Mouse (Mus musculus) lung, postnatal 0 days (tissue): ENCODE data around the gene Fcor. TPM values are rescaled to one million over a fixed set of nuclear protein-coding genes. Genes with fewer than 3 reads are reported as not detected.

ENCODE experiments used
- ATAC-seq: fragments of 200-750 bp; cut with Nextera tagmentation; 2 replicates; pipeline ENCODE4 v1.8.0; 2017; ENCODE audit warnings: moderate library complexity
- DNase-seq: peaks from one replicate; pipeline ENCODE4 v3.0.0-alpha.2; 2016; ENCODE audit warnings: low spot score
- H3K27ac ChIP-seq: fragments of 300-500 bp; sonication (generic); 2 replicates; pipeline ENCODE4 v1.5.1; 2014; ENCODE audit warnings: antibody characterized with exemption, mild to moderate bottlenecking, low read length, mixed read lengths
- H3K27me3 ChIP-seq: fragments of 300-500 bp; sonication (generic); replicated peaks from 2 replicates; pipeline ENCODE4 v1.6.1; 2014; ENCODE audit warnings: low read length, mixed read lengths; ENCODE audit not compliant: insufficient read depth
- H3K36me3 ChIP-seq: fragments of 300-500 bp; sonication (generic); 2 replicates; pipeline ENCODE4 v1.6.1; 2014; ENCODE audit warnings: low read length, mixed read lengths; ENCODE audit not compliant: insufficient read depth
- H3K4me1 ChIP-seq: fragments of 300-500 bp; sonication (generic); 2 replicates; pipeline ENCODE4 v1.6.1; 2014; ENCODE audit warnings: antibody characterized with exemption, low read depth, low read length, mixed read lengths; ENCODE audit not compliant: insufficient read depth
- H3K4me2 ChIP-seq: fragments of 300-500 bp; sonication (generic); replicated peaks from 2 replicates; pipeline ENCODE4 v1.6.1; 2014; ENCODE audit warnings: low read depth, mild to moderate bottlenecking, low read length, moderate library complexity, mixed read lengths
- H3K4me3 ChIP-seq: fragments of 300-500 bp; sonication (generic); 2 replicates; pipeline ENCODE4 v1.5.1; 2014; ENCODE audit warnings: low read depth, low read length
- H3K9ac ChIP-seq: fragments of 300-500 bp; sonication (generic); replicated peaks from 2 replicates; pipeline ENCODE4 v1.6.1; 2014; ENCODE audit warnings: low read depth, mild to moderate bottlenecking
- H3K9me3 ChIP-seq: fragments of 300-500 bp; sonication (generic); 2 replicates; pipeline ENCODE4 v1.6.1; 2016; ENCODE audit warnings: low read length, mixed read lengths
- CTCF ChIP-seq: IDR thresholded peaks from 2 replicates; pipeline ENCODE4 v1.5.1; 2016; ENCODE audit warnings: antibody characterized with exemption, mild to moderate bottlenecking
- EP300 ChIP-seq: IDR thresholded peaks from 2 replicates; pipeline ENCODE4 v1.6.1; 2016; ENCODE audit warnings: antibody characterized with exemption, mild to moderate bottlenecking, control low read depth
- WGBS: fragments of 180-500 bp; shearing (Covaris S2); extraction: QIAGEN DNeasy Blood & Tissue Kit; methylation state at CpG from one replicate; pipeline ENCODE4 v1.1.7; 2014; 5-methylcytosine and 5-hydroxymethylcytosine counted together
- polyA plus RNA-seq: library from polyadenylated mRNA; unstranded; fragments of >200 nt; fragmentation: Nextera tagmentation; extraction: Ambion mirVana; gene quantifications from 2 replicates; pipeline ENCODE4 v1.2.1, GENCODE M21; 2015

The Fcor gene
- polyA plus RNA-seq, 1 experiment from 2014 or later: 9.1 TPM

- peak; percentile 89 for DNase-seq
- ATAC-seq: peak; percentile 96
Observed at GRCm38 (mm10) chr8:3630647-3631477, 41.3 kb downstream of the Fcor start, which contains the start of gene Stxbp2. TSS of gene Stxbp2 (plus strand) at chr8:3630955.

GRCm38 (mm10) chr8:3628014-3628413 is 44.1 kb downstream of the Fcor start:
- Histone ChIP-seq H3K27ac (no peak overlapping the region), H3K27me3 (no peaks in the 10 kb centered on the region), H3K36me3 (no peaks in the 10 kb centered on the region), H3K4me1 (peaks cover 3% of the 10 kb centered on the region; the same call in 1 of the 2 replicates), H3K9me3 (no peaks in the 10 kb centered on the region), H3K9ac (no peak overlapping the region), H3K4me2 (no peak overlapping the region), H3K4me3 (no peak overlapping the region)
- ATAC-seq (no peak), DNase-seq (peak; percentile 69)
- peak; percentile 70 for TF ChIP-seq CTCF
- TF ChIP-seq EP300: no peak
- 28% methylated on average over 5 of the region's 5 CpGs for WGBS

More at GRCm38 (mm10) chr8:3630647-3631477, 41.3 kb downstream of the Fcor start, which contains the start of gene Stxbp2:
- WGBS: 3% methylated on average over 45 of the region's 47 CpGs
- no peaks in the 10 kb centered on the region; the same call in 1 of the 2 replicates for H3K36me3 ChIP-seq
- peak within 1 kb of the TSS; percentile 81 for H3K4me2 ChIP-seq
- TF ChIP-seq CTCF (peak; percentile 25), EP300 (no peak)
- no peaks in the 10 kb centered on the region for H3K9me3 ChIP-seq
- peaks cover 3% of the 10 kb centered on the region; the same call in 1 of the 2 replicates for H3K4me1 ChIP-seq
- peak within 1 kb of the TSS; percentile 69 for H3K27ac ChIP-seq
- peak within 1 kb of the TSS; percentile 68 for H3K4me3 ChIP-seq
- H3K27me3 ChIP-seq: no peaks in the 10 kb centered on the region
- H3K9ac ChIP-seq: peak within 1 kb of the TSS; percentile 62

DNA sequence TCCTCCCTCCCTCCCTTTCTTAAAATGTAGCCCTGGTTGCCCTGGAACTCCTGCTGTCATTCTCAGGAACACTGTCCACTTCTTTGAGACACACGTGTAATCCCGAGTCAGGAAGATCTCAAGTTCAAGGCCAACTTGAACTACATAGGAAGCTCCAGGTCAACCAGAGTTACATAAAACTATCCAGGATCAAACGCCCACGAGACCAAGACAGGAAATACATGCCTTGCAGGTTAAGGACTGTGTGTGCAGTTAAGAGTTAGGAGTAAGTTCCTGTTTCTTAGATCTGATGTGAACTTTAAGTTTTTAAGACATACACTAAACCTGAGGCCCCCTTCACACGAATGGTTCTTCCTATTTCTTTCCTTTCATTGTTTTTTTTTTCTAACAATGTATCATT is 45.2 kb downstream of the Fcor start:
- WGBS: 46% methylated on average over 5 of the region's 5 CpGs
- Histone ChIP-seq H3K27ac (no peak overlapping the region), H3K4me3 (no peak overlapping the region), H3K4me1 (peaks cover 3% of the 10 kb centered on the region; the same call in 1 of the 2 replicates), H3K27me3 (no peaks in the 10 kb centered on the region), H3K9me3 (no peaks in the 10 kb centered on the region), H3K9ac (no peak overlapping the region), H3K36me3 (no peaks in the 10 kb centered on the region), H3K4me2 (no peak overlapping the region)
- no peak for DNase-seq
- ATAC-seq: no peak
- no peak for TF ChIP-seq CTCF
- TF ChIP-seq EP300: no peak

DNA sequence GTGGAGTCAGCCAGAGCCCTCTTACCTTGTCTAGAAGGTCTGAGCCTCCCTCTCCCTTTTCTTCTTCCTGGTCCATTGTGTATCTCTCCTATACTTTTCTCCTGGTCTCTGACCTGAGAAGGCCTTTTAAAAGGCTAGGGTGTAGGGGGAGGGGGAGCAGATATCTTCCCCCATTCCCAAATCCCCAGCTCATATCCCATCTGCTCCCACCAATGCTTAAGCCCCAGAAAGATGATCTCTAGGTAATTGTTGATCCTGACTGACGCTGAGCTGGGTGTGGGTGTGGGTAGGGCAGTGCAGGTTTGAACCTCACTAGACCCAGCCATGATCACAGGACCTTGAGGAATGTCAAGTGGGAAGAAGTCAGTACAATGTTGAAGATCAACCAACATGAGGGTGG is 46.7 kb downstream of the Fcor start, which contains the start of gene Pcp2:
Gene Pcp2, minus strand, starts transcription at position 101 of the 400 bp plus-strand sequence.
- no peaks in the 10 kb centered on the region for H3K9me3 ChIP-seq
- DNase-seq (no peak), ATAC-seq (no peak)
- WGBS: 64% methylated on average over 1 of the region's 1 CpGs
- H3K4me1 ChIP-seq: peaks cover 3% of the 10 kb centered on the region; the same call in 1 of the 2 replicates
- no peak for TF ChIP-seq CTCF
- no peak for TF ChIP-seq EP300
- no peaks in the 10 kb centered on the region for H3K36me3 ChIP-seq
- H3K27me3 ChIP-seq: no peaks in the 10 kb centered on the region
- no peak within 1 kb of the TSS for H3K4me3 ChIP-seq
- H3K27ac ChIP-seq: no peak within 1 kb of the TSS
- H3K9ac ChIP-seq: no peak within 1 kb of the TSS
- no peak within 1 kb of the TSS for H3K4me2 ChIP-seq

DNA sequence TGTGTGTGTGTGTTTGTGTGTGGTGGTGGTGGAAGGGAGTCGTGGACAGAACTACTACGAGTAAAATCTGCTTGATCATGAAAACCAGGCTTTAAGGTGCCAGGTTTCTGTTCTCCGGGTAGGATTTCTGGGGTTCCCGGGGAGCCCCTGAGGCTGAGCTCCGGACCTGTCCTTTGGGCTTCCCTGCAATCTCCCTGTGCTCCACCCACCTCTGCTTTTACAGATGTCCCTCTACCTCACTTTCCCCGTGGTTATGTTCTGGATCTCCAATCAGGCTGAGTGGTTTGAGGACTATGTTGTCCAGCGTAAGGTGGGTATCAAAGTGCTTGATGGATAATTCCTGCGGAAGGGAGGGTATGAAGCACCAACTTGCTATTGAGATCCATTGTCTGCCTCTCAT is 50.0 kb downstream of the Fcor start:
- Histone ChIP-seq H3K4me2 (peak overlapping the region; percentile 62), H3K36me3 (no peaks in the 10 kb centered on the region; the same call in 1 of the 2 replicates), H3K9ac (no peak overlapping the region), H3K9me3 (no peaks in the 10 kb centered on the region), H3K4me1 (peaks cover 9% of the 10 kb centered on the region; the same call in 1 of the 2 replicates), H3K27ac (no peak overlapping the region), H3K4me3 (peak overlapping the region; percentile 68; the same call in 1 of the 2 replicates), H3K27me3 (no peaks in the 10 kb centered on the region)
- WGBS: 68% methylated on average over 8 of the region's 8 CpGs
- TF ChIP-seq CTCF (no peak), EP300 (no peak)
- ATAC-seq (no peak), DNase-seq (no peak)

DNA sequence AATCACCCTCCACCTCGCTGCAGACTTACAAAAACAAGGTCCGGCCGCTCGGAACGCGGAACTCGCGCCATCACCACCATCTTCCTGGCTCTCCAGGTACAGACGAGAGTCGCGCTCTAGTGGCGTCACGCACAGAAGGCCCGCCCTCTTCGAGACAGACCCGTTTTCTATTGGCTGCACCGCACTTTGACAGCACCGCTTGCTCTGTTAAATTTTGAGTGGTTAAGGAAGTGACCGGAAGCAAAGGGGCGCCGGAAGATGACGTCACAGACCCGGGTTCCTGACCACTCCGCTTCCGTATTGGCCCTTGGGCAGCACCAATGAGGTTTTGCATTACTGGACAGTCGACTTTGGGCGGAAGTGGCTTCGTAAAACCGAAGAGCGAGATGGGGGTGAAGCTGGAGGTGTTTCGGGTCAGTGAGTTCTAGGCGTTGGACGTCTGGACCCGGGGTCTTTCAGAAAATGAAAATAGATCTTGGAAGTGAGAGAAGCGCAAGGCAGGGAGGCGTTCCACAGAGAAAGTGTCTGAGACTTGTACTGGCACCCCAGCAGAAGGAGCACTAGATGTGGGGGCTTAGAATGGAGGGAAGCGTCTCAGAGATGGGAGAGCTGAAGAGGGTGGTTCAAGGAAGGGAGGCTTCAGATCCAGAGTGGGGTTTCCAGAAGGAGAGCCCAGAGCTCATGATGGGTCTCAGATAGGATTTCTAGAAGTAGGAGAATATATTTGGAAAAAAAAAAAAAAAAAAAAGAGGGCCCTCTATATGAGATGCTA is 50.8 kb downstream of the Fcor start, which contains the start of the genes Xab2 and Pet100:
Gene Xab2, minus strand, starts transcription at position 118 of the 772 bp plus-strand sequence.
Gene Pet100, plus strand, starts transcription at position 350 of the 772 bp plus-strand sequence.
- no peak within 1 kb of the TSS for H3K27ac ChIP-seq
- DNase-seq (peak; percentile 99), ATAC-seq (peak; percentile 98)
- no peaks in the 10 kb centered on the region for H3K27me3 ChIP-seq
- TF ChIP-seq EP300 (no peak), CTCF (no peak)
- peak within 1 kb of the TSS; percentile 75 for H3K4me2 ChIP-seq
- H3K4me3 ChIP-seq: peak within 1 kb of the TSS; percentile 68
- peak within 1 kb of the TSS; percentile 69 for H3K9ac ChIP-seq
- no peaks in the 10 kb centered on the region for H3K9me3 ChIP-seq
- under 1% methylated on average over 37 of the region's 37 CpGs for WGBS
- peaks cover 9% of the 10 kb centered on the region; the same call in 1 of the 2 replicates for H3K4me1 ChIP-seq
- H3K36me3 ChIP-seq: peaks cover 6% of the 10 kb centered on the region

Other genes with a start within 250 kb of the Fcor start
- gene Pex11g, start 204.7 kb downstream of the Fcor start, polyA plus RNA-seq: 7.8 and 9.1 TPM in 2 replicates
- not detected in 2 replicates for gene Tex45, start 201.5 kb downstream of the Fcor start, polyA plus RNA-seq
- gene Zfp358, start 179.2 kb downstream of the Fcor start, polyA plus RNA-seq: 29.8 and 31.6 TPM in 2 replicates
- 38.5 and 40.0 TPM in 2 replicates for gene Mcoln1, start 171.9 kb downstream of the Fcor start, polyA plus RNA-seq
- 18.1 and 19.0 TPM in 2 replicates for gene Pnpla6, start 157.0 kb downstream of the Fcor start, polyA plus RNA-seq
- 0.25 and 0.36 TPM in 2 replicates for gene C330021F23Rik, start 104.4 kb downstream of the Fcor start, polyA plus RNA-seq
- 5.7 and 6.5 TPM in 2 replicates for gene Camsap3, start 85.1 kb downstream of the Fcor start, polyA plus RNA-seq
- 34.2 and 37.3 TPM in 2 replicates for gene Xab2, start 51.0 kb downstream of the Fcor start, polyA plus RNA-seq
- gene Pet100, start 50.8 kb downstream of the Fcor start, polyA plus RNA-seq: 117 and 119 TPM in 2 replicates
- gene Pcp2, start 46.8 kb downstream of the Fcor start, polyA plus RNA-seq: 0.08 TPM in 1 of 2 replicates, not detected in the other
- 87.1 and 94.2 TPM in 2 replicates for gene Stxbp2, start 41.4 kb downstream of the Fcor start, polyA plus RNA-seq
- not detected in 2 replicates for gene Retn, start 16.6 kb downstream of the Fcor start, polyA plus RNA-seq
- 19.3 and 20.2 TPM in 2 replicates for gene Mcemp1, start 6.6 kb downstream of the Fcor start, polyA plus RNA-seq
- 29.2 and 30.0 TPM in 2 replicates for gene Trappc5, start 3.9 kb upstream of the Fcor start, polyA plus RNA-seq
- 0.14 and 1.2 TPM in 2 replicates for gene Fcer2a, start 21.8 kb upstream of the Fcor start, polyA plus RNA-seq
- gene Clec4g, start 48.3 kb upstream of the Fcor start, polyA plus RNA-seq: 0.88 and 1.1 TPM in 2 replicates
- 0.64 and 0.72 TPM in 2 replicates for gene Cd209a, start 76.6 kb upstream of the Fcor start, polyA plus RNA-seq
- not detected in 2 replicates for gene Cd209e, start 181.9 kb upstream of the Fcor start, polyA plus RNA-seq
- not detected in 2 replicates for gene Cd209d, start 206.2 kb upstream of the Fcor start, polyA plus RNA-seq